Mouse (Mus musculus) spleen, adult 2 months (tissue): ENCODE measurements around the gene Pacsin1. TPM values are rescaled to one million over a fixed set of nuclear protein-coding genes. Genes with fewer than 3 reads are reported as not detected.

ENCODE experiments used
- DNase-seq, 2 experiments: peaks; one replicate each; pipeline versions ENCODE4 v3.0.0 to v3.0.0-alpha.2; 2012 to 2021; ENCODE audit warnings: low spot score in 2 of 2, low read depth in 1 of 2
- H3K27ac ChIP-seq: fragments of 200-500 bp; 2 replicates; pipeline ENCODE4 v1.5.1; 2012; ENCODE audit warnings: low read length, inconsistent platforms; ENCODE audit not compliant: insufficient read depth
- H3K27me3 ChIP-seq: fragments of 200-500 bp; 2 replicates; pipeline ENCODE4 v1.6.1; 2012; ENCODE audit warnings: mild to moderate bottlenecking, moderate library complexity, low read length, inconsistent platforms; ENCODE audit not compliant: control insufficient read depth, insufficient read depth
- H3K36me3 ChIP-seq: fragments of 200-500 bp; 2 replicates; pipeline ENCODE4 v1.6.1; 2012; ENCODE audit warnings: mild to moderate bottlenecking, low read length, inconsistent platforms; ENCODE audit not compliant: control insufficient read depth, insufficient read depth
- H3K4me1 ChIP-seq: fragments of 200-500 bp; 2 replicates; pipeline ENCODE4 v1.6.1; 2011; ENCODE audit warnings: inconsistent platforms; ENCODE audit not compliant: control insufficient read depth, insufficient read depth, insufficient read length
- H3K4me3 ChIP-seq: fragments of 200-500 bp; 2 replicates; pipeline ENCODE4 v1.5.1; 2011; ENCODE audit warnings: mild to moderate bottlenecking, inconsistent platforms; ENCODE audit not compliant: insufficient read depth, insufficient read length; ENCODE audit errors: extremely low read depth
- CTCF ChIP-seq: fragments of 200-500 bp; IDR thresholded peaks from 2 replicates; pipeline ENCODE4 v1.5.1; 2011; ENCODE audit warnings: mild to moderate bottlenecking, inconsistent platforms; ENCODE audit not compliant: insufficient read depth, insufficient read length, insufficient replicate concordance; ENCODE audit errors: extremely low read depth
- POLR2A ChIP-seq: fragments of 200-500 bp; IDR thresholded peaks from 2 replicates; pipeline ENCODE4 v1.6.1; 2011; ENCODE audit warnings: low read depth, low read length, inconsistent platforms
- WGBS: fragments of 180-500 bp; shearing (Covaris S2); methylation state at CpG from one replicate; pipeline ENCODE4 v1.1.7; 2018; 5-methylcytosine and 5-hydroxymethylcytosine counted together
- polyA plus RNA-seq: library from polyadenylated mRNA; depleted of rRNA; stranded (reverse); fragments of >200 nt; gene quantifications from 2 replicates; pipeline ENCODE4 v1.2.3, GENCODE M21; 2012

Pacsin1 gene
- polyA plus RNA-seq, 1 experiment = 10.3 TPM

GRCm38 (mm10) chr17:27721125-27721664 is 65.9 kb downstream of the Pacsin1 start:
- Histone ChIP-seq H3K4me3 (no peak overlapping the region), H3K4me1 (no peaks in the 10 kb centered on the region), H3K27me3 (no peaks in the 10 kb centered on the region), H3K36me3 (no peaks in the 10 kb centered on the region), H3K27ac (no peak overlapping the region)
- TF ChIP-seq CTCF (no peak), POLR2A (no peak)
- 89% methylated on average over 9 of the region's 9 CpGs for WGBS
- no peak for DNase-seq

- Histone ChIP-seq H3K36me3 (no peaks in the 10 kb centered on the region), H3K27ac (no peak overlapping the region), H3K4me3 (no peak overlapping the region), H3K27me3 (no peaks in the 10 kb centered on the region), H3K4me1 (no peaks in the 10 kb centered on the region)
- TF ChIP-seq POLR2A = no peak
- no peak for TF ChIP-seq CTCF
- WGBS = 24% methylated on average over 3 of the region's 3 CpGs
- DNase-seq = no peak
Measured at GRCm38 (mm10) chr17:27724327-27724726, 69.0 kb downstream of the Pacsin1 start.

GRCm38 (mm10) chr17:27725011-27725410 is 69.7 kb downstream of the Pacsin1 start:
- no peaks in the 10 kb centered on the region for H3K27me3 ChIP-seq
- no peaks in the 10 kb centered on the region for H3K4me1 ChIP-seq
- WGBS = 27% methylated on average over 10 of the region's 10 CpGs
- no peak for DNase-seq
- H3K27ac ChIP-seq = no peak overlapping the region
- H3K4me3 ChIP-seq = no peak overlapping the region
- TF ChIP-seq POLR2A (no peak), CTCF (no peak)
- no peaks in the 10 kb centered on the region for H3K36me3 ChIP-seq

- Histone ChIP-seq H3K36me3 (no peaks in the 10 kb centered on the region), H3K27me3 (no peaks in the 10 kb centered on the region), H3K27ac (no peak overlapping the region), H3K4me1 (no peaks in the 10 kb centered on the region), H3K4me3 (no peak overlapping the region)
- WGBS = 33% methylated on average over 10 of the region's 10 CpGs
- DNase-seq = no peak
- no peak for TF ChIP-seq POLR2A
- TF ChIP-seq CTCF = no peak
Measured at GRCm38 (mm10) chr17:27725412-27725811, 70.1 kb downstream of the Pacsin1 start.

- 48% methylated on average over 7 of the region's 7 CpGs for WGBS
- H3K27ac ChIP-seq = no peak overlapping the region
- TF ChIP-seq POLR2A = no peak
- TF ChIP-seq CTCF = no peak
- H3K4me1 ChIP-seq = no peaks in the 10 kb centered on the region
- no peaks in the 10 kb centered on the region for H3K27me3 ChIP-seq
- no peak overlapping the region for H3K4me3 ChIP-seq
- H3K36me3 ChIP-seq = no peaks in the 10 kb centered on the region
- DNase-seq = no peak
Measured at GRCm38 (mm10) chr17:27726527-27726926, 71.2 kb downstream of the Pacsin1 start.

GRCm38 (mm10) chr17:27728770-27729169 is 73.5 kb downstream of the Pacsin1 start, which contains the start of gene Spdef:
Spdef (minus strand) TSS chr17:27728955.
- 91% methylated on average over 10 of the region's 10 CpGs for WGBS
- Histone ChIP-seq H3K27me3 (no peaks in the 10 kb centered on the region), H3K27ac (no peak within 1 kb of the TSS), H3K4me1 (no peaks in the 10 kb centered on the region), H3K4me3 (no peak within 1 kb of the TSS), H3K36me3 (no peaks in the 10 kb centered on the region)
- TF ChIP-seq POLR2A = no peak
- TF ChIP-seq CTCF = no peak
- no peak for DNase-seq

GRCm38 (mm10) chr17:27732152-27732551 is 76.8 kb downstream of the Pacsin1 start:
- TF ChIP-seq POLR2A (no peak), CTCF (no peak)
- DNase-seq = no peak
- Histone ChIP-seq H3K4me3 (no peak overlapping the region), H3K27ac (no peak overlapping the region), H3K4me1 (no peaks in the 10 kb centered on the region), H3K36me3 (no peaks in the 10 kb centered on the region), H3K27me3 (no peaks in the 10 kb centered on the region; the same call in 1 of the 2 replicates)
- 78% methylated on average over 5 of the region's 5 CpGs for WGBS

GRCm38 (mm10) chr17:27732694-27733093 is 77.4 kb downstream of the Pacsin1 start:
- no peaks in the 10 kb centered on the region for H3K36me3 ChIP-seq
- no peak for TF ChIP-seq POLR2A
- no peak for TF ChIP-seq CTCF
- 87% methylated on average over 3 of the region's 3 CpGs for WGBS
- H3K4me3 ChIP-seq = no peak overlapping the region
- DNase-seq = no peak
- H3K27me3 ChIP-seq = no peaks in the 10 kb centered on the region; the same call in 1 of the 2 replicates
- H3K27ac ChIP-seq = no peak overlapping the region
- H3K4me1 ChIP-seq = no peaks in the 10 kb centered on the region
